Mouse (Mus musculus) liver, postnatal 0 days (tissue): ENCODE results near the gene Gm7073. TPM values are rescaled to one million over a fixed set of nuclear protein-coding genes. Genes with fewer than 3 reads are reported as not detected.

Experiments used
- ATAC-seq: fragments of 200-750 bp; cut with Nextera tagmentation; 2 replicates; pipeline ENCODE4 v1.8.0; 2017; ENCODE audit warnings: mild to moderate bottlenecking, moderate library complexity
- DNase-seq: peaks from one replicate; pipeline ENCODE4 v3.0.0-alpha.2; 2016
- H3K27ac ChIP-seq: fragments of 300-500 bp; sonication (generic); 2 replicates; pipeline ENCODE4 v1.5.1; 2014; ENCODE audit warnings: antibody characterized with exemption, moderate library complexity, mild to moderate bottlenecking, low read depth
- H3K27me3 ChIP-seq: fragments of 300-500 bp; sonication (generic); 2 replicates; pipeline ENCODE4 v1.6.1; 2014; ENCODE audit warnings: low read length, control low read depth, mixed read lengths; ENCODE audit not compliant: insufficient read depth
- H3K36me3 ChIP-seq: fragments of 300-500 bp; sonication (generic); replicated peaks from 2 replicates; pipeline ENCODE4 v1.6.1; 2014; ENCODE audit warnings: mild to moderate bottlenecking, control low read depth, low read length, moderate library complexity, mixed read lengths; ENCODE audit not compliant: insufficient read depth
- H3K4me1 ChIP-seq: fragments of 300-500 bp; sonication (generic); 2 replicates; pipeline ENCODE4 v1.6.1; 2014; ENCODE audit warnings: antibody characterized with exemption, mild to moderate bottlenecking, control low read depth; ENCODE audit not compliant: insufficient read depth
- H3K4me2 ChIP-seq: fragments of 300-500 bp; sonication (generic); 2 replicates; pipeline ENCODE4 v1.6.1; 2014; ENCODE audit warnings: low read depth, mild to moderate bottlenecking, low read length, moderate library complexity, mixed read lengths
- H3K4me3 ChIP-seq: fragments of 300-500 bp; sonication (generic); 2 replicates; pipeline ENCODE4 v1.5.1; 2014; ENCODE audit warnings: low read depth, low read length
- H3K9ac ChIP-seq: fragments of 300-500 bp; sonication (generic); replicated peaks from 2 replicates; pipeline ENCODE4 v1.6.1; 2014; ENCODE audit warnings: mild to moderate bottlenecking, moderate library complexity
- H3K9me3 ChIP-seq: fragments of 300-500 bp; sonication (generic); 2 replicates; pipeline ENCODE4 v1.6.1; 2016; ENCODE audit warnings: mild to moderate bottlenecking, control low read depth, low read length, mixed read lengths
- CTCF ChIP-seq: sonication (generic); IDR thresholded peaks from 2 replicates; pipeline ENCODE4 v1.5.1; 2016; ENCODE audit warnings: antibody characterized with exemption, low read depth
- EP300 ChIP-seq: IDR thresholded peaks from 2 replicates; pipeline ENCODE4 v1.6.1; 2016; ENCODE audit warnings: antibody characterized with exemption, low read depth, mild to moderate bottlenecking
- WGBS: fragments of 180-500 bp; shearing (Covaris S2); extraction: QIAGEN DNeasy Blood & Tissue Kit; methylation state at CpG from one replicate; pipeline ENCODE4 v1.1.7; 2014; ENCODE audit not compliant: insufficient replicate concordance; 5-methylcytosine and 5-hydroxymethylcytosine counted together
- polyA plus RNA-seq: library from polyadenylated mRNA; unstranded; fragments of >200 nt; fragmentation: Nextera tagmentation; extraction: Ambion mirVana; gene quantifications from 2 replicates; pipeline ENCODE4 v1.2.1, GENCODE M21; 2015

Gene Gm7073
- polyA plus RNA-seq, 1 experiment from 2014 or later: not detected

DNA sequence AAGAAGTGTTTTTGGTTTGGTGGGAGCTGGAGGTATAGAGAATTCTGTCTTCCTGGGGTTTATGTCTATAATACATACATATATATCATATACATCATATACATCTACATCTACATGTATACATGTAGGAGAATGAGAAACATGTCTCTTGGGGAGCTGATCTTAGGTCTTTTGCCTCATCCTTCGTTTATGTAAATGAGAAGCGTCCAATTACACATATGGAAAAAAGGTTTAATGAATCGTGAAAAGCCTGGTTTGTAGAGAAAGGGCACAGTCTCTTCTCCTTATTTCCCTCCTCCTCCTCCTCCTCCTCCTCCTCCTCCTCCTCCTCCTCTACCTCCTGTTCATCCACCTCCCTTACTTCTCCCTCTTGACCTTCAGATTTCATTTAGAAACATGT is 6.9 kb upstream of the Gm7073 start:
- DNase-seq (no peak), ATAC-seq (no peak)
- H3K27me3 ChIP-seq: peaks cover 26% of the 10 kb centered on the region
- no peak overlapping the region for H3K27ac ChIP-seq
- H3K4me1 ChIP-seq: no peaks in the 10 kb centered on the region
- TF ChIP-seq EP300: no peak
- TF ChIP-seq CTCF: no peak
- no peaks in the 10 kb centered on the region; the same call in 1 of the 2 replicates for H3K9me3 ChIP-seq
- no peak overlapping the region for H3K4me3 ChIP-seq
- no peak overlapping the region for H3K9ac ChIP-seq
- H3K4me2 ChIP-seq: no peak overlapping the region
- H3K36me3 ChIP-seq: no peaks in the 10 kb centered on the region
- 44% methylated on average over 3 of the region's 3 CpGs for WGBS

DNA sequence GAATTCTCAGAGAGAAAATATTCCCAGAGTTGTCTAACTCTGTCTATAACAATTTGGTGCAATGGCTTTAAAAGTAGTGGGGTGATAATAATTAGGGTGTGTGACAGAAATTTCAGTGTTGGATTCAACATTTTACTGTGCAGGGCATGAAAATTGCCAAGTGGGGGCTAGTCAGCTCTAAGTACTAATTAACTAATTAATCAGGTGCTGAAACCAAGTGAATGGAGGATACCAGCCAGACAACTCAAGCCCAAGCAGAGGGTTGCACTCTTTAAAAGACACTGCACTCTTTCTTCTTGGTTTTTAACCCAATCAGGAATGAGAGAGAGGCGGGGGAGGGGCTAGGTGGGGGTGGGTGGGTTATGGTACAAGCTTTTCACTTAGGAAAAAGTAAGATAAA is 6.4 kb upstream of the Gm7073 start:
- Histone ChIP-seq H3K4me1 (no peaks in the 10 kb centered on the region), H3K4me3 (no peak overlapping the region), H3K9me3 (no peaks in the 10 kb centered on the region), H3K36me3 (no peaks in the 10 kb centered on the region), H3K27ac (no peak overlapping the region), H3K27me3 (peaks cover 26% of the 10 kb centered on the region), H3K9ac (no peak overlapping the region), H3K4me2 (no peak overlapping the region)
- no peak for DNase-seq
- no peak for TF ChIP-seq EP300
- TF ChIP-seq CTCF: no peak
- 18% methylated on average over 1 of the region's 1 CpGs for WGBS
- ATAC-seq: no peak

DNA sequence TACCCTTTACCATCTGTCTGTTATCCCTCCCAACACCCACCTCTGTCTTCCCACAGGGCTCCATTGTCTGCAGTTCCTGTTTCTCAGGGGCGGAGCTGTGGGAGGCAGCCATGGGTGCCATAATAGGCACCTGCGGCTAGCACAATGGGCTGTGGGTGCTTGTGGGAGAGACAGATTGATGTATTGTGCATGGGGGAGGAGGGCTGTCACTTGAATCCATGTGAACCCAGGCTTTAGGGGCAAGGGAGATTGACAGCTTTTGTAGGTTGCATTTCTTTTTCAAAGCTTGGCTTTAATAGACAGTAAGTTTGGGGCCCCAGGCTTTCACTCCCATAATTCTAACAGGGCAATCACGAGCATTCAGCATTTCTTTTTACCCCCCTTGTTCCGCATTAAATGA is 5.0 kb upstream of the Gm7073 start:
- 49% methylated on average over 4 of the region's 4 CpGs for WGBS
- H3K4me2 ChIP-seq: no peak overlapping the region
- H3K36me3 ChIP-seq: no peaks in the 10 kb centered on the region
- DNase-seq (no peak), ATAC-seq (no peak)
- peaks cover 21% of the 10 kb centered on the region for H3K27me3 ChIP-seq
- no peak overlapping the region for H3K9ac ChIP-seq
- H3K4me1 ChIP-seq: no peaks in the 10 kb centered on the region
- H3K27ac ChIP-seq: no peak overlapping the region
- H3K4me3 ChIP-seq: no peak overlapping the region
- TF ChIP-seq EP300 (no peak), CTCF (no peak)
- H3K9me3 ChIP-seq: no peaks in the 10 kb centered on the region

- Histone ChIP-seq H3K4me3 (no peak overlapping the region), H3K9me3 (no peaks in the 10 kb centered on the region), H3K27me3 (peaks cover 10% of the 10 kb centered on the region; the same call in 1 of the 2 replicates), H3K4me2 (no peak overlapping the region), H3K9ac (no peak overlapping the region), H3K27ac (no peak overlapping the region), H3K4me1 (no peaks in the 10 kb centered on the region), H3K36me3 (no peaks in the 10 kb centered on the region)
- TF ChIP-seq CTCF: no peak
- ATAC-seq (no peak), DNase-seq (no peak)
- WGBS: 59% methylated on average over 1 of the region's 1 CpGs
Measured at GRCm38 (mm10) chrX:60542901-60543300, 3.9 kb upstream of the Gm7073 start.

DNA sequence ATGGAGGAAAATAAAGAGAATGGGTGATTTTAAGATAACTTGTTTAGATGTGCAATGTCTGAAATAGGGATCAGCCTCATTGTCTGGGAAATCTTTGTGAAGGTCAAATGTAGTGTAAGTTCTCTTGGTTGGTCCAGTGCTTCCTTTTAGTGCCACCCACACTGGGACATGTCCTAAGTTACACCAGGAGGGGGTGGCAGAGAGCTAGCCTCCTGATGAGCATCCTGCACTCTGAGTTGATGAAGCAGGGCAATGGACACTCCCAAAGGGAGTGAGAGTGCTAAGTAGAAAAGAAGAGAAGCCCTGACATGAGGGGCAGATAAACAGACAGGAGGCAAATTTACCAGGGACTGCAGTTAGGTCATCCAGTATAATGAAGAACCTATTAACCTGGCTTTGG is 35.1 kb downstream of the Gm7073 start:
- Histone ChIP-seq H3K4me3 (no peak overlapping the region), H3K36me3 (no peaks in the 10 kb centered on the region), H3K27ac (no peak overlapping the region), H3K27me3 (no peaks in the 10 kb centered on the region), H3K4me2 (no peak overlapping the region), H3K4me1 (no peaks in the 10 kb centered on the region), H3K9ac (no peak overlapping the region), H3K9me3 (no peaks in the 10 kb centered on the region)
- peak; percentile 54 for TF ChIP-seq CTCF
- TF ChIP-seq EP300: no peak
- ATAC-seq: no peak
- DNase-seq: peak; percentile 13

- ATAC-seq (no peak), DNase-seq (no peak)
- TF ChIP-seq CTCF (no peak), EP300 (no peak)
- Histone ChIP-seq H3K27ac (no peak overlapping the region), H3K4me1 (no peaks in the 10 kb centered on the region), H3K9me3 (no peaks in the 10 kb centered on the region), H3K9ac (no peak overlapping the region), H3K36me3 (no peaks in the 10 kb centered on the region), H3K27me3 (no peaks in the 10 kb centered on the region), H3K4me2 (no peak overlapping the region), H3K4me3 (no peak overlapping the region)
- 62% methylated on average over 1 of the region's 1 CpGs for WGBS
Measured at GRCm38 (mm10) chrX:60497750-60498149, 41.3 kb downstream of the Gm7073 start.

GRCm38 (mm10) chrX:60495308-60495707 is 43.7 kb downstream of the Gm7073 start:
- Histone ChIP-seq H3K9ac (no peak overlapping the region), H3K9me3 (no peaks in the 10 kb centered on the region), H3K36me3 (no peaks in the 10 kb centered on the region), H3K4me1 (no peaks in the 10 kb centered on the region), H3K27ac (no peak overlapping the region), H3K4me2 (no peak overlapping the region), H3K4me3 (no peak overlapping the region), H3K27me3 (no peaks in the 10 kb centered on the region)
- DNase-seq (no peak), ATAC-seq (no peak)
- TF ChIP-seq CTCF (peak; percentile 12; the same call in 1 of the 2 replicates), EP300 (no peak)
